Mouse (Mus musculus): ENCODE data around the gene Pigb. TPM values are rescaled to one million over a fixed set of nuclear protein-coding genes. Genes with fewer than 3 reads are reported as not detected.
A peak's percentile ranks its signal among the peaks of the same experiment; 100 is the strongest.

The Pigb gene
- polyA plus RNA-seq, 1 experiment from 2014 or later, result 16.7 TPM

- Histone ChIP-seq H3K4me2 (replicated peaks; ENCODE audit: low read depth, low read length) (no peak overlapping the region), H3K4me3 (ENCODE audit: low read depth, low read length) (no peak overlapping the region), H3K9ac (ENCODE audit: low read depth, low read length) (no peak overlapping the region), H3K4me1 (replicated peaks; ENCODE audit: control insufficient read depth, insufficient read depth, low read length) (no peaks in the 10 kb centered on the region), H3K9me3 (ENCODE audit: control insufficient read depth, low read length) (no peaks in the 10 kb centered on the region), H3K27me3 (ENCODE audit: control insufficient read depth, insufficient read depth, low read length) (no peaks in the 10 kb centered on the region), H3K27ac (ENCODE audit: low read depth, low read length) (no peak overlapping the region), H3K36me3 (ENCODE audit: control insufficient read depth, insufficient read depth, low read length) (no peaks in the 10 kb centered on the region)
- ATAC-seq (ENCODE audit: low FRiP score) (no peak), DNase-seq (ENCODE audit: low spot score) (no peak)
Observed at GRCm38 (mm10) chr9:72996167-72996566, 44.0 kb downstream of the Pigb start.

- Histone ChIP-seq H3K27me3 (ENCODE audit: control insufficient read depth, insufficient read depth, low read length) (no peaks in the 10 kb centered on the region), H3K9me3 (ENCODE audit: control insufficient read depth, low read length) (no peaks in the 10 kb centered on the region), H3K9ac (ENCODE audit: low read depth, low read length) (no peak overlapping the region), H3K36me3 (ENCODE audit: control insufficient read depth, insufficient read depth, low read length) (no peaks in the 10 kb centered on the region), H3K4me2 (replicated peaks; ENCODE audit: low read depth, low read length) (no peak overlapping the region), H3K4me1 (replicated peaks; ENCODE audit: control insufficient read depth, insufficient read depth, low read length) (no peaks in the 10 kb centered on the region), H3K4me3 (ENCODE audit: low read depth, low read length) (no peak overlapping the region), H3K27ac (ENCODE audit: low read depth, low read length) (no peak overlapping the region)
- 88% methylated on average over 5 of the region's 5 CpGs for WGBS
- no peak for DNase-seq (ENCODE audit: low spot score)
- no peak for ATAC-seq (ENCODE audit: low FRiP score)
Observed at GRCm38 (mm10) chr9:72992576-72992975, 47.6 kb downstream of the Pigb start.

GRCm38 (mm10) chr9:72991420-72991819 lies 48.8 kb downstream of the Pigb start:
- ATAC-seq (ENCODE audit: low FRiP score) (no peak), DNase-seq (ENCODE audit: low spot score) (no peak)
- H3K9me3 ChIP-seq (ENCODE audit: control insufficient read depth, low read length), result no peaks in the 10 kb centered on the region
- no peaks in the 10 kb centered on the region for H3K27me3 ChIP-seq (ENCODE audit: control insufficient read depth, insufficient read depth, low read length)
- no peaks in the 10 kb centered on the region for H3K4me1 ChIP-seq (replicated peaks; ENCODE audit: control insufficient read depth, insufficient read depth, low read length)
- no peak overlapping the region for H3K27ac ChIP-seq (ENCODE audit: low read depth, low read length)
- 94% methylated on average over 2 of the region's 2 CpGs for WGBS
- H3K4me2 ChIP-seq (replicated peaks; ENCODE audit: low read depth, low read length), result no peak overlapping the region
- H3K36me3 ChIP-seq (ENCODE audit: control insufficient read depth, insufficient read depth, low read length), result no peaks in the 10 kb centered on the region
- no peak overlapping the region for H3K9ac ChIP-seq (ENCODE audit: low read depth, low read length)
- H3K4me3 ChIP-seq (ENCODE audit: low read depth, low read length), result no peak overlapping the region

GRCm38 (mm10) chr9:72988706-72989105 lies 51.5 kb downstream of the Pigb start:
- ATAC-seq (ENCODE audit: low FRiP score) (no peak), DNase-seq (ENCODE audit: low spot score) (no peak)
- H3K9me3 ChIP-seq (ENCODE audit: control insufficient read depth, low read length), result no peaks in the 10 kb centered on the region
- no peaks in the 10 kb centered on the region for H3K36me3 ChIP-seq (ENCODE audit: control insufficient read depth, insufficient read depth, low read length)
- 82% methylated on average over 5 of the region's 5 CpGs for WGBS
- H3K4me3 ChIP-seq (ENCODE audit: low read depth, low read length), result no peak overlapping the region
- no peaks in the 10 kb centered on the region for H3K27me3 ChIP-seq (ENCODE audit: control insufficient read depth, insufficient read depth, low read length)
- H3K4me2 ChIP-seq (replicated peaks; ENCODE audit: low read depth, low read length), result no peak overlapping the region
- H3K4me1 ChIP-seq (replicated peaks; ENCODE audit: control insufficient read depth, insufficient read depth, low read length), result peaks cover 4% of the 10 kb centered on the region
- no peak overlapping the region for H3K9ac ChIP-seq (ENCODE audit: low read depth, low read length)
- no peak overlapping the region for H3K27ac ChIP-seq (ENCODE audit: low read depth, low read length)

GRCm38 (mm10) chr9:72987703-72988102 lies 52.5 kb downstream of the Pigb start:
- Histone ChIP-seq H3K27ac (ENCODE audit: low read depth, low read length) (no peak overlapping the region), H3K27me3 (ENCODE audit: control insufficient read depth, insufficient read depth, low read length) (no peaks in the 10 kb centered on the region), H3K4me2 (replicated peaks; ENCODE audit: low read depth, low read length) (no peak overlapping the region), H3K4me3 (ENCODE audit: low read depth, low read length) (no peak overlapping the region), H3K9ac (ENCODE audit: low read depth, low read length) (no peak overlapping the region), H3K36me3 (ENCODE audit: control insufficient read depth, insufficient read depth, low read length) (no peaks in the 10 kb centered on the region), H3K9me3 (ENCODE audit: control insufficient read depth, low read length) (no peaks in the 10 kb centered on the region), H3K4me1 (replicated peaks; ENCODE audit: control insufficient read depth, insufficient read depth, low read length) (peaks cover 4% of the 10 kb centered on the region)
- ATAC-seq (ENCODE audit: low FRiP score) (no peak), DNase-seq (ENCODE audit: low spot score) (no peak)
- 67% methylated on average over 3 of the region's 3 CpGs for WGBS

- no peaks in the 10 kb centered on the region for H3K27me3 ChIP-seq (ENCODE audit: control insufficient read depth, insufficient read depth, low read length)
- H3K4me3 ChIP-seq (ENCODE audit: low read depth, low read length), result peak within 1 kb of the TSS; percentile 82
- ATAC-seq (ENCODE audit: low FRiP score), result peak; percentile 99
- peak; percentile 97 for DNase-seq (ENCODE audit: low spot score)
- no peaks in the 10 kb centered on the region for H3K9me3 ChIP-seq (ENCODE audit: control insufficient read depth, low read length)
- H3K27ac ChIP-seq (ENCODE audit: low read depth, low read length), result peak within 1 kb of the TSS; percentile 79
- H3K4me1 ChIP-seq (replicated peaks; ENCODE audit: control insufficient read depth, insufficient read depth, low read length), result peaks cover 4% of the 10 kb centered on the region
- peak within 1 kb of the TSS; percentile 64 for H3K4me2 ChIP-seq (replicated peaks; ENCODE audit: low read depth, low read length)
- H3K36me3 ChIP-seq (ENCODE audit: control insufficient read depth, insufficient read depth, low read length), result no peaks in the 10 kb centered on the region
- WGBS, result under 1% methylated on average over 74 of the region's 88 CpGs
- peak within 1 kb of the TSS; percentile 69 for H3K9ac ChIP-seq (ENCODE audit: low read depth, low read length)
Observed at GRCm38 (mm10) chr9:72985250-72986220, 54.6 kb downstream of the Pigb start, which contains the start of the genes Ccpg1os and Ccpg1. TSS of gene Ccpg1os (minus strand) at chr9:72985382. TSS of gene Ccpg1 (plus strand) at chr9:72985429.

- Histone ChIP-seq H3K27me3 (ENCODE audit: control insufficient read depth, insufficient read depth, low read length) (no peaks in the 10 kb centered on the region), H3K4me1 (replicated peaks; ENCODE audit: control insufficient read depth, insufficient read depth, low read length) (peaks cover 4% of the 10 kb centered on the region), H3K9me3 (ENCODE audit: control insufficient read depth, low read length) (no peaks in the 10 kb centered on the region), H3K27ac (ENCODE audit: low read depth, low read length) (no peak overlapping the region), H3K4me3 (ENCODE audit: low read depth, low read length) (no peak overlapping the region), H3K9ac (ENCODE audit: low read depth, low read length) (no peak overlapping the region), H3K36me3 (ENCODE audit: control insufficient read depth, insufficient read depth, low read length) (no peaks in the 10 kb centered on the region), H3K4me2 (replicated peaks; ENCODE audit: low read depth, low read length) (no peak overlapping the region)
- WGBS, result 66% methylated on average over 2 of the region's 2 CpGs
- DNase-seq (ENCODE audit: low spot score) (no peak), ATAC-seq (ENCODE audit: low FRiP score) (no peak)
Observed at GRCm38 (mm10) chr9:72983066-72983465, 57.1 kb downstream of the Pigb start.

- H3K9ac ChIP-seq (ENCODE audit: low read depth, low read length), result no peak overlapping the region
- no peak overlapping the region for H3K27ac ChIP-seq (ENCODE audit: low read depth, low read length)
- WGBS, result 82% methylated on average over 1 of the region's 1 CpGs
- H3K9me3 ChIP-seq (ENCODE audit: control insufficient read depth, low read length), result no peaks in the 10 kb centered on the region
- ATAC-seq (ENCODE audit: low FRiP score), result no peak
- H3K4me2 ChIP-seq (replicated peaks; ENCODE audit: low read depth, low read length), result no peak overlapping the region
- H3K4me1 ChIP-seq (replicated peaks; ENCODE audit: control insufficient read depth, insufficient read depth, low read length), result no peaks in the 10 kb centered on the region
- no peak overlapping the region for H3K4me3 ChIP-seq (ENCODE audit: low read depth, low read length)
- H3K36me3 ChIP-seq (ENCODE audit: control insufficient read depth, insufficient read depth, low read length), result no peaks in the 10 kb centered on the region
- DNase-seq (ENCODE audit: low spot score), result no peak
- H3K27me3 ChIP-seq (ENCODE audit: control insufficient read depth, insufficient read depth, low read length), result no peaks in the 10 kb centered on the region
Observed at GRCm38 (mm10) chr9:72975242-72975641, 64.9 kb downstream of the Pigb start.

GRCm38 (mm10) chr9:72974734-72975133 lies 65.4 kb downstream of the Pigb start:
- Histone ChIP-seq H3K27ac (ENCODE audit: low read depth, low read length) (no peak overlapping the region), H3K4me2 (replicated peaks; ENCODE audit: low read depth, low read length) (no peak overlapping the region)
- WGBS, result 87% methylated on average over 5 of the region's 5 CpGs

More at GRCm38 (mm10) chr9:72974734-72975133, 65.4 kb downstream of the Pigb start:
- Histone ChIP-seq H3K36me3 (ENCODE audit: control insufficient read depth, insufficient read depth, low read length) (no peaks in the 10 kb centered on the region), H3K27me3 (ENCODE audit: control insufficient read depth, insufficient read depth, low read length) (no peaks in the 10 kb centered on the region), H3K9ac (ENCODE audit: low read depth, low read length) (no peak overlapping the region), H3K4me3 (ENCODE audit: low read depth, low read length) (no peak overlapping the region), H3K9me3 (ENCODE audit: control insufficient read depth, low read length) (no peaks in the 10 kb centered on the region), H3K4me1 (replicated peaks; ENCODE audit: control insufficient read depth, insufficient read depth, low read length) (no peaks in the 10 kb centered on the region)
- ATAC-seq (ENCODE audit: low FRiP score), result no peak
- DNase-seq (ENCODE audit: low spot score), result no peak
